Mouse (Mus musculus) myocyte (in vitro differentiated cells): ENCODE data around the gene Plek. TPM values are rescaled to one million over a fixed set of nuclear protein-coding genes. Genes with fewer than 3 reads are reported as not detected.

Source experiments
- H3K27me3 ChIP-seq: one replicate; pipeline ENCODE4 v1.6.1; 2011; ENCODE audit not compliant: control insufficient read depth, insufficient read depth, insufficient read length
- H3K36me3 ChIP-seq: one replicate; pipeline ENCODE4 v1.6.1; 2011; ENCODE audit not compliant: control insufficient read depth, insufficient read depth
- H3K4me2 ChIP-seq: one replicate; pipeline ENCODE4 v1.6.1; 2011; ENCODE audit warnings: low read depth, control low read depth
- H3K4me3 ChIP-seq: one replicate; pipeline ENCODE4 v1.5.1; 2011; ENCODE audit warnings: mild to moderate bottlenecking, control low read depth, moderate library complexity
- H3K79me2 ChIP-seq: one replicate; pipeline ENCODE4 v1.6.1; 2011; ENCODE audit not compliant: control insufficient read depth, insufficient read depth
- H3ac ChIP-seq: one replicate; pipeline ENCODE4 v1.6.1; 2011; ENCODE audit not compliant: control insufficient read depth, insufficient read length
- CEBPB ChIP-seq: IDR thresholded peaks from 2 replicates; pipeline ENCODE4 v1.6.1; 2011; ENCODE audit warnings: mild to moderate bottlenecking, moderate library complexity; ENCODE audit not compliant: poor library complexity, insufficient read depth, severe bottlenecking
- E2F4 ChIP-seq: IDR thresholded peaks from one replicate; pipeline ENCODE4 v1.6.1; 2011; ENCODE audit warnings: mild to moderate bottlenecking, control low read depth, moderate library complexity; ENCODE audit not compliant: insufficient read depth
- MAX ChIP-seq: IDR thresholded peaks from one replicate; pipeline ENCODE4 v1.6.1; 2011; ENCODE audit warnings: low read depth, mild to moderate bottlenecking, control low read depth
- MYOD1 ChIP-seq, 3 experiments: IDR thresholded peaks; one replicate each; pipeline ENCODE4 v1.6.1; 2011; ENCODE audit warnings: control low read depth in 2 of 3, low read depth in 2 of 3, mild to moderate bottlenecking in 2 of 3, moderate library complexity in 1 of 3; ENCODE audit not compliant: insufficient read length in 2 of 3, control insufficient read depth in 1 of 3
- MYOG ChIP-seq, 3 experiments: IDR thresholded peaks; one replicate each; pipeline ENCODE4 v1.6.1; 2011; ENCODE audit warnings: control low read depth in 2 of 3, low read depth in 2 of 3, mild to moderate bottlenecking in 2 of 3; ENCODE audit not compliant: insufficient read length in 2 of 3, control insufficient read depth in 1 of 3, insufficient read depth in 1 of 3
- POLR2A ChIP-seq: IDR thresholded peaks from one replicate; pipeline ENCODE4 v1.6.1; 2011; ENCODE audit warnings: low read depth, mild to moderate bottlenecking, control low read depth, moderate library complexity; ENCODE audit not compliant: insufficient read length
- POLR2AphosphoS2 ChIP-seq: IDR thresholded peaks from one replicate; pipeline ENCODE4 v1.6.1; 2011; ENCODE audit warnings: low read depth, control low read depth; ENCODE audit not compliant: insufficient read length
- REST ChIP-seq: IDR thresholded peaks from one replicate; pipeline ENCODE4 v1.6.1; 2011; ENCODE audit warnings: mild to moderate bottlenecking, control low read depth, moderate library complexity; ENCODE audit not compliant: insufficient read depth, insufficient read length
- SRF ChIP-seq: IDR thresholded peaks from one replicate; pipeline ENCODE4 v1.6.1; 2011; ENCODE audit warnings: low read depth; ENCODE audit not compliant: control insufficient read depth, insufficient read length
- TCF12 ChIP-seq: IDR thresholded peaks from one replicate; pipeline ENCODE4 v1.6.1; 2011; ENCODE audit warnings: mild to moderate bottlenecking, control low read depth; ENCODE audit not compliant: poor library complexity, insufficient read depth, severe bottlenecking
- TCF3 ChIP-seq: IDR thresholded peaks from one replicate; pipeline ENCODE4 v1.6.1; 2011; ENCODE audit warnings: low read depth, control low read depth; ENCODE audit not compliant: insufficient read length
- USF1 ChIP-seq: IDR thresholded peaks from one replicate; pipeline ENCODE4 v1.6.1; 2011; ENCODE audit warnings: low read depth, mild to moderate bottlenecking, control low read depth, moderate library complexity
- polyA plus RNA-seq: library from polyadenylated mRNA; unstranded; fragments of >200 nt; fragmentation: generic; extraction: Trizol; gene quantifications from one replicate; pipeline ENCODE4 v1.2.1, GENCODE M21; 2012; ENCODE audit warnings: missing spikeins

The Plek gene
- polyA plus RNA-seq, 1 experiment = 0.96 TPM

DNA sequence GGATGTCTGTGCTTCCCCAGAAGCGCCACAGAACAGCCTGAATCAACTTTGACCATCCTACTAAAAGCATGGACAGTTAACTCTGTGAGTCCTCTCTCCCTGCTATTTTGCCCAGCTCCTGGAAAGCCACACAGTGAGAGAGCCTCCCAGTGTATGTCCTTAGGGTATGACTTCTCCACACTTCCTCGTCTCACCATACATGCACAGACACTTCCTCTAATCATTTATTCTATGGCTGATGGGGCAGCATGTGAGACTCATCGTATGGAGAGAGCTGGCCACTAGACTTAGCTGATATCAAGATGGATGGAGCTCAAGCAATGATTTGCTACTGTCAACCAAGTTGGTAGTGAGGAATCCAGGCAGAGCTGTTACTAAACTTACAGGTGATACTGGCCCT, 28.2 kb downstream of the Plek start:
- Histone ChIP-seq H3K79me2 (no peaks in the 10 kb centered on the region), H3K27me3 (no peaks in the 10 kb centered on the region), H3ac (no peak overlapping the region), H3K36me3 (no peaks in the 10 kb centered on the region), H3K4me2 (no peak overlapping the region), H3K4me3 (no peak overlapping the region)
- TF ChIP-seq MYOG (IDR thresholded peaks at IDR 0.05; ENCODE audit: control insufficient read depth in 1 of 3, insufficient read depth in 1 of 3, insufficient read length in 2 of 3, low read depth in 2 of 3) = no peak
- TF ChIP-seq MYOD1 (IDR thresholded peaks at IDR 0.05; ENCODE audit: control insufficient read depth in 1 of 3, insufficient read length in 2 of 3, low read depth in 2 of 3) = no peak
- TF ChIP-seq SRF = no peak
- TF ChIP-seq MAX = no peak

DNA sequence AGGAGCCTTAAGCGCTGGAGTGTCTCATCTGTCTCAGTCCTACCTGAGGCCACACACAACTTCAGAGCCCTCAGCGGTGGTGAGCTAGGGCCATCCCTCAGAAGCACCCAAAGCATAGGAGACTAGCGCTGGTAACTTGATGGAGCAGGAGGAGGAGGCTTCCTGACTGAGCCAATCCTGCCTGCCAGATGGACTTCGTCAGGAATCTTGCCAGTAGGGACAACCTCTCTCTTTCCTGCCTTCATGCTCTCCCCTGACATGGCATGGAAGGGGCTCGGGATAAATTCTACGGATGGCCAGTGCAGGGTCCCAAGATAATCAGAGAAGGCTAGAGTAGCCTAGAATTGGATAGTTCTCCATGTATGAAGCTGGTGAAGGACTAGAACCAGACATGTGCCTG, 29.0 kb downstream of the Plek start:
- no peak overlapping the region for H3ac ChIP-seq

DNA sequence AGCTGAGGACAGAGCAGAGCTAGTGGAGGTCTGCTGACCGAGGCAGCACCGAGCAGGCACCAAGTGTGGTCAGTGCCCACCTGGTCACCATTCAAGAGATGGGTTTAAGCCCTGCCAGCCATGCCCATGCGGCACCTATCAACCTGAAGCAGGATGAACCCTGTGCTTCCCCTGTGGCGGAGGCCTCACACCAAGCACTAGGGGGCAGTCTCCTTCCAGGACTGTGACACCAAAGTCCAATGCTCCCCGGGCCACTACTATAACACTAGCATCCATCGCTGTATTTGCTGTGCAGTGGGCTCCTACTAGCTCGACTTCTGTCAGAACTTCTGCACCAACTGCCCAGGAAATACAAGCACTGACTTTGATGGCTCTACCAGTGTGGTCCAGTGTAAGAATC, 32.9 kb downstream of the Plek start:
- Histone ChIP-seq H3ac (no peak overlapping the region), H3K27me3 (peaks cover 6% of the 10 kb centered on the region), H3K4me3 (no peak overlapping the region), H3K36me3 (no peaks in the 10 kb centered on the region), H3K79me2 (no peaks in the 10 kb centered on the region), H3K4me2 (no peak overlapping the region)
- TF ChIP-seq USF1 (no peak), MYOD1 (IDR thresholded peaks at IDR 0.05; ENCODE audit: control insufficient read depth in 1 of 3, insufficient read length in 2 of 3, low read depth in 2 of 3) (no peak), MYOG (IDR thresholded peaks at IDR 0.05; ENCODE audit: control insufficient read depth in 1 of 3, insufficient read depth in 1 of 3, insufficient read length in 2 of 3, low read depth in 2 of 3) (no peak), MAX (no peak), POLR2AphosphoS2 (no peak), CEBPB (no peak), E2F4 (no peak), TCF12 (no peak), POLR2A (no peak), REST (no peak), TCF3 (no peak), SRF (no peak)

More for the DNA sequence above, 29.0 kb downstream of the Plek start:
- H3K4me3 ChIP-seq = no peak overlapping the region
- no peak overlapping the region for H3K4me2 ChIP-seq
- no peaks in the 10 kb centered on the region for H3K27me3 ChIP-seq
- TF ChIP-seq MYOG (IDR thresholded peaks at IDR 0.05; ENCODE audit: control insufficient read depth in 1 of 3, insufficient read depth in 1 of 3, insufficient read length in 2 of 3, low read depth in 2 of 3) (no peak), CEBPB (no peak), TCF12 (no peak), MAX (no peak), POLR2A (no peak), POLR2AphosphoS2 (no peak), REST (no peak), SRF (no peak), MYOD1 (IDR thresholded peaks at IDR 0.05; ENCODE audit: control insufficient read depth in 1 of 3, insufficient read length in 2 of 3, low read depth in 2 of 3) (no peak), USF1 (no peak)
- no peaks in the 10 kb centered on the region for H3K79me2 ChIP-seq
- H3K36me3 ChIP-seq = no peaks in the 10 kb centered on the region

DNA sequence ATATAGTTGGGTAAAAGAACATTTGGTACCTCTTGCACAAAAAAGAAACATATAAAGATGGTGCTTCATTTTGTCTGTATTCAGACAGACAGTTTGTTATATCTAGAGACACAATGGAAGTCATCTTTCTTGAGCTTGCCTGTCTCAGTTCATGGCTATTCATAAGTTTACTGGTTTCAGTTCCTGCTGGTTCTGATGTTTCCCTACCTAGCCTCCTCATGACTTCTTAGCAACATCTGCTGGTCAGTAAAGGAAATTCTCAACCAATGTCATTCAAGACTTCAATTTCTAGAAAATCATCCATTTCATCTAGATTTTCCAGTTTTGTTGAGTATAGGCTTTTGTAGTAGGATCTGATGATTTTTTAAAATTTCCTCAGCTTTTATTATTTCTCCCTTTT, 39.2 kb downstream of the Plek start:
- peaks cover 7% of the 10 kb centered on the region for H3K27me3 ChIP-seq
- H3K4me3 ChIP-seq = no peak overlapping the region
- no peak overlapping the region for H3ac ChIP-seq
- TF ChIP-seq MYOG (IDR thresholded peaks at IDR 0.05; ENCODE audit: control insufficient read depth in 1 of 3, insufficient read depth in 1 of 3, insufficient read length in 2 of 3, low read depth in 2 of 3) = no peak
- no peak for TF ChIP-seq REST
- TF ChIP-seq TCF12 = no peak
- no peak for TF ChIP-seq MYOD1 (IDR thresholded peaks at IDR 0.05; ENCODE audit: control insufficient read depth in 1 of 3, insufficient read length in 2 of 3, low read depth in 2 of 3)
- no peak for TF ChIP-seq CEBPB
- no peak for TF ChIP-seq TCF3
- no peak for TF ChIP-seq POLR2AphosphoS2
- H3K36me3 ChIP-seq = no peaks in the 10 kb centered on the region
- no peak overlapping the region for H3K4me2 ChIP-seq
- no peaks in the 10 kb centered on the region for H3K79me2 ChIP-seq

DNA sequence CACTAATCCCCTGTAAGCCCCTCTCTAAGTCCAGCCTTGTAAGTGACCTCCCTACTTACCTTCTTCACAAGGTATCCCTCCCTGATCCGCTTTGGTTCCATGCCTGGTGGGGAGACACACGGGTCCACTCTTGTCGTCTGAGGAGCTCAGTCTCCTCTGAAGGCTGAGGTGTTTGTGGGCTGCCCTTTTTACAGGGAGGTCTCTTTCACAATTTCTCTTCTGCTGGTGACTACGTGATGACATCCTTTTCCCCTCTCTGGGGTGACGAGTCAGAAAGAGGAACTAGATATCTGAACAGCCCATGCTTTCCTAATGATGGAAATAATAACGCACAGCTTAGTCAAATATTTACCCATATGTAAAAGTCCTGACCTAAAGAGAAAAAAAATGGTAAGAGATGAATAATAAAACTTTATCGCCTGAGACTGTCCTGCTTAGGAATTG, 43.7 kb downstream of the Plek start:
- no peak for TF ChIP-seq MYOG (IDR thresholded peaks at IDR 0.05; ENCODE audit: control insufficient read depth in 1 of 3, insufficient read depth in 1 of 3, insufficient read length in 2 of 3, low read depth in 2 of 3)
- no peak for TF ChIP-seq TCF12
- TF ChIP-seq POLR2AphosphoS2 = no peak
- TF ChIP-seq E2F4 = no peak
- TF ChIP-seq USF1 = no peak
- TF ChIP-seq TCF3 = no peak
- TF ChIP-seq POLR2A = no peak
- no peak for TF ChIP-seq MYOD1 (IDR thresholded peaks at IDR 0.05; ENCODE audit: control insufficient read depth in 1 of 3, insufficient read length in 2 of 3, low read depth in 2 of 3)
- TF ChIP-seq MAX = no peak
- no peak for TF ChIP-seq REST
- TF ChIP-seq CEBPB = no peak
- Histone ChIP-seq H3K27me3 (no peaks in the 10 kb centered on the region), H3K36me3 (no peaks in the 10 kb centered on the region)

More for the DNA sequence above, 43.7 kb downstream of the Plek start:
- Histone ChIP-seq H3ac (no peak overlapping the region), H3K4me2 (peak overlapping the region; percentile 22), H3K4me3 (no peak overlapping the region), H3K79me2 (no peaks in the 10 kb centered on the region)
